Mouse (Mus musculus): ENCODE measurements around the gene Gpr160. TPM values are rescaled to one million over a fixed set of nuclear protein-coding genes. Genes with fewer than 3 reads are reported as not detected.

Gene Gpr160
- polyA plus RNA-seq, 1 experiment from 2014 or later, result 1.7 TPM

- no peak for ATAC-seq (ENCODE audit: low read depth)
- H3K27me3 ChIP-seq (ENCODE audit: control insufficient read depth, insufficient read depth, low read length), result no peaks in the 10 kb centered on the region
- 87% methylated on average over 6 of the region's 6 CpGs for WGBS
- no peaks in the 10 kb centered on the region for H3K4me1 ChIP-seq (ENCODE audit: control insufficient read depth, insufficient read depth, low read length)
- H3K27ac ChIP-seq (ENCODE audit: low read depth, low read length), result no peak overlapping the region
- no peaks in the 10 kb centered on the region for H3K9me3 ChIP-seq (ENCODE audit: control insufficient read depth, low read length)
- H3K9ac ChIP-seq (replicated peaks; ENCODE audit: low read depth, low read length), result no peak overlapping the region
- H3K36me3 ChIP-seq (ENCODE audit: control insufficient read depth, insufficient read depth, low read length), result no peaks in the 10 kb centered on the region
- H3K4me2 ChIP-seq (ENCODE audit: low read depth, low read length), result no peak overlapping the region
- no peak overlapping the region for H3K4me3 ChIP-seq (ENCODE audit: low read depth, low read length)
Observed at GRCm38 (mm10) chr3:30876709-30877108, 21.0 kb downstream of the Gpr160 start.

GRCm38 (mm10) chr3:30887449-30887848 is 31.7 kb downstream of the Gpr160 start:
- Histone ChIP-seq H3K27ac (ENCODE audit: low read depth, low read length) (no peak overlapping the region), H3K4me1 (ENCODE audit: control insufficient read depth, insufficient read depth, low read length) (no peaks in the 10 kb centered on the region), H3K27me3 (ENCODE audit: control insufficient read depth, insufficient read depth, low read length) (no peaks in the 10 kb centered on the region), H3K4me3 (ENCODE audit: low read depth, low read length) (no peak overlapping the region), H3K4me2 (ENCODE audit: low read depth, low read length) (no peak overlapping the region), H3K9me3 (ENCODE audit: control insufficient read depth, low read length) (no peaks in the 10 kb centered on the region), H3K36me3 (ENCODE audit: control insufficient read depth, insufficient read depth, low read length) (no peaks in the 10 kb centered on the region), H3K9ac (replicated peaks; ENCODE audit: low read depth, low read length) (no peak overlapping the region)
- WGBS, result 91% methylated on average over 3 of the region's 3 CpGs
- ATAC-seq (ENCODE audit: low read depth), result no peak

- Histone ChIP-seq H3K4me2 (ENCODE audit: low read depth, low read length) (no peak overlapping the region), H3K27me3 (ENCODE audit: control insufficient read depth, insufficient read depth, low read length) (no peaks in the 10 kb centered on the region), H3K4me3 (ENCODE audit: low read depth, low read length) (no peak overlapping the region), H3K9me3 (ENCODE audit: control insufficient read depth, low read length) (no peaks in the 10 kb centered on the region), H3K9ac (replicated peaks; ENCODE audit: low read depth, low read length) (no peak overlapping the region), H3K4me1 (ENCODE audit: control insufficient read depth, insufficient read depth, low read length) (no peaks in the 10 kb centered on the region), H3K36me3 (ENCODE audit: control insufficient read depth, insufficient read depth, low read length) (no peaks in the 10 kb centered on the region), H3K27ac (ENCODE audit: low read depth, low read length) (no peak overlapping the region)
- ATAC-seq (ENCODE audit: low read depth), result no peak
- WGBS, result 29% methylated on average over 1 of the region's 1 CpGs
Observed at GRCm38 (mm10) chr3:30889014-30889413, 33.3 kb downstream of the Gpr160 start.

GRCm38 (mm10) chr3:30896721-30897120 is 41.0 kb downstream of the Gpr160 start:
- Histone ChIP-seq H3K4me2 (ENCODE audit: low read depth, low read length) (no peak overlapping the region), H3K4me1 (ENCODE audit: control insufficient read depth, insufficient read depth, low read length) (no peaks in the 10 kb centered on the region), H3K9ac (replicated peaks; ENCODE audit: low read depth, low read length) (no peak overlapping the region), H3K27ac (ENCODE audit: low read depth, low read length) (no peak overlapping the region), H3K9me3 (ENCODE audit: control insufficient read depth, low read length) (no peaks in the 10 kb centered on the region), H3K27me3 (ENCODE audit: control insufficient read depth, insufficient read depth, low read length) (no peaks in the 10 kb centered on the region), H3K4me3 (ENCODE audit: low read depth, low read length) (no peak overlapping the region), H3K36me3 (ENCODE audit: control insufficient read depth, insufficient read depth, low read length) (peaks cover 4% of the 10 kb centered on the region)
- ATAC-seq (ENCODE audit: low read depth), result no peak
- WGBS, result 74% methylated on average over 5 of the region's 5 CpGs

GRCm38 (mm10) chr3:30899407-30899806 is 43.7 kb downstream of the Gpr160 start:
- 93% methylated on average over 8 of the region's 8 CpGs for WGBS
- H3K27ac ChIP-seq (ENCODE audit: low read depth, low read length), result no peak overlapping the region
- H3K27me3 ChIP-seq (ENCODE audit: control insufficient read depth, insufficient read depth, low read length), result no peaks in the 10 kb centered on the region
- H3K9ac ChIP-seq (replicated peaks; ENCODE audit: low read depth, low read length), result no peak overlapping the region
- H3K36me3 ChIP-seq (ENCODE audit: control insufficient read depth, insufficient read depth, low read length), result peaks cover 11% of the 10 kb centered on the region
- H3K9me3 ChIP-seq (ENCODE audit: control insufficient read depth, low read length), result no peaks in the 10 kb centered on the region
- no peaks in the 10 kb centered on the region for H3K4me1 ChIP-seq (ENCODE audit: control insufficient read depth, insufficient read depth, low read length)
- ATAC-seq (ENCODE audit: low read depth), result no peak
- no peak overlapping the region for H3K4me2 ChIP-seq (ENCODE audit: low read depth, low read length)
- no peak overlapping the region for H3K4me3 ChIP-seq (ENCODE audit: low read depth, low read length)

- 88% methylated on average over 1 of the region's 1 CpGs for WGBS
- Histone ChIP-seq H3K4me3 (ENCODE audit: low read depth, low read length) (no peak overlapping the region), H3K36me3 (ENCODE audit: control insufficient read depth, insufficient read depth, low read length) (peaks cover 27% of the 10 kb centered on the region; the same call in 1 of the 2 replicates), H3K9ac (replicated peaks; ENCODE audit: low read depth, low read length) (no peak overlapping the region), H3K9me3 (ENCODE audit: control insufficient read depth, low read length) (no peaks in the 10 kb centered on the region), H3K4me1 (ENCODE audit: control insufficient read depth, insufficient read depth, low read length) (no peaks in the 10 kb centered on the region), H3K4me2 (ENCODE audit: low read depth, low read length) (no peak overlapping the region), H3K27ac (ENCODE audit: low read depth, low read length) (no peak overlapping the region), H3K27me3 (ENCODE audit: control insufficient read depth, insufficient read depth, low read length) (no peaks in the 10 kb centered on the region)
- no peak for ATAC-seq (ENCODE audit: low read depth)
Observed at GRCm38 (mm10) chr3:30904658-30905057, 48.9 kb downstream of the Gpr160 start.

GRCm38 (mm10) chr3:30917160-30917559 is 61.4 kb downstream of the Gpr160 start:
- 88% methylated on average over 4 of the region's 4 CpGs for WGBS
- peaks cover 26% of the 10 kb centered on the region for H3K36me3 ChIP-seq (ENCODE audit: control insufficient read depth, insufficient read depth, low read length)
- no peak for ATAC-seq (ENCODE audit: low read depth)

GRCm38 (mm10) chr3:30927664-30928063 is 71.9 kb downstream of the Gpr160 start:
- Histone ChIP-seq H3K4me1 (ENCODE audit: control insufficient read depth, insufficient read depth, low read length) (no peaks in the 10 kb centered on the region), H3K27me3 (ENCODE audit: control insufficient read depth, insufficient read depth, low read length) (no peaks in the 10 kb centered on the region), H3K4me3 (ENCODE audit: low read depth, low read length) (no peak overlapping the region), H3K9me3 (ENCODE audit: control insufficient read depth, low read length) (no peaks in the 10 kb centered on the region), H3K9ac (replicated peaks; ENCODE audit: low read depth, low read length) (no peak overlapping the region), H3K36me3 (ENCODE audit: control insufficient read depth, insufficient read depth, low read length) (peaks cover 12% of the 10 kb centered on the region), H3K4me2 (ENCODE audit: low read depth, low read length) (no peak overlapping the region), H3K27ac (ENCODE audit: low read depth, low read length) (no peak overlapping the region)
- no peak for ATAC-seq (ENCODE audit: low read depth)
- 93% methylated on average over 3 of the region's 3 CpGs for WGBS

More at GRCm38 (mm10) chr3:30917160-30917559, 61.4 kb downstream of the Gpr160 start:
- H3K4me2 ChIP-seq (ENCODE audit: low read depth, low read length), result no peak overlapping the region
- no peak overlapping the region for H3K4me3 ChIP-seq (ENCODE audit: low read depth, low read length)
- H3K27me3 ChIP-seq (ENCODE audit: control insufficient read depth, insufficient read depth, low read length), result no peaks in the 10 kb centered on the region
- no peaks in the 10 kb centered on the region for H3K9me3 ChIP-seq (ENCODE audit: control insufficient read depth, low read length)
- H3K9ac ChIP-seq (replicated peaks; ENCODE audit: low read depth, low read length), result no peak overlapping the region
- H3K27ac ChIP-seq (ENCODE audit: low read depth, low read length), result no peak overlapping the region
- H3K4me1 ChIP-seq (ENCODE audit: control insufficient read depth, insufficient read depth, low read length), result no peaks in the 10 kb centered on the region

- H3K9ac ChIP-seq (replicated peaks; ENCODE audit: low read depth, low read length), result no peak overlapping the region
- no peaks in the 10 kb centered on the region for H3K4me1 ChIP-seq (ENCODE audit: control insufficient read depth, insufficient read depth, low read length)
- no peaks in the 10 kb centered on the region for H3K9me3 ChIP-seq (ENCODE audit: control insufficient read depth, low read length)
- 56% methylated on average over 3 of the region's 3 CpGs for WGBS
- H3K4me2 ChIP-seq (ENCODE audit: low read depth, low read length), result no peak overlapping the region
- no peaks in the 10 kb centered on the region for H3K27me3 ChIP-seq (ENCODE audit: control insufficient read depth, insufficient read depth, low read length)
- H3K4me3 ChIP-seq (ENCODE audit: low read depth, low read length), result no peak overlapping the region
- no peak for ATAC-seq (ENCODE audit: low read depth)
- H3K36me3 ChIP-seq (ENCODE audit: control insufficient read depth, insufficient read depth, low read length), result peaks cover 12% of the 10 kb centered on the region
- H3K27ac ChIP-seq (ENCODE audit: low read depth, low read length), result no peak overlapping the region
Observed at GRCm38 (mm10) chr3:30929828-30930227, 74.1 kb downstream of the Gpr160 start.

- Histone ChIP-seq H3K27me3 (ENCODE audit: control insufficient read depth, insufficient read depth, low read length) (no peaks in the 10 kb centered on the region), H3K4me2 (ENCODE audit: low read depth, low read length) (no peak overlapping the region), H3K9me3 (ENCODE audit: control insufficient read depth, low read length) (no peaks in the 10 kb centered on the region), H3K9ac (replicated peaks; ENCODE audit: low read depth, low read length) (no peak overlapping the region), H3K27ac (ENCODE audit: low read depth, low read length) (no peak overlapping the region), H3K4me3 (ENCODE audit: low read depth, low read length) (no peak overlapping the region), H3K36me3 (ENCODE audit: control insufficient read depth, insufficient read depth, low read length) (peaks cover 19% of the 10 kb centered on the region), H3K4me1 (ENCODE audit: control insufficient read depth, insufficient read depth, low read length) (no peaks in the 10 kb centered on the region)
- no peak for ATAC-seq (ENCODE audit: low read depth)
Observed at GRCm38 (mm10) chr3:30934384-30934783, 78.6 kb downstream of the Gpr160 start.
